Mouse (Mus musculus): Measurements from ENCODE around the gene Adra1b. TPM values are rescaled to one million over a fixed set of nuclear protein-coding genes. Genes with fewer than 3 reads are reported as not detected.

Gene Adra1b
- total RNA-seq, 1 experiment = 0.71 TPM

- Histone ChIP-seq H3K9me3 (ENCODE audit: control insufficient read depth, insufficient read depth, low read depth, low read length) (no peaks in the 10 kb centered on the region), H3K9ac (ENCODE audit: insufficient read depth, low read depth, low read length, poor library complexity, severe bottlenecking) (no peak overlapping the region), H3K27ac (ENCODE audit: insufficient read depth, low read depth, low read length, poor library complexity, severe bottlenecking) (no peak overlapping the region), H3K36me3 (ENCODE audit: control insufficient read depth, insufficient read depth, low read length, poor library complexity, severe bottlenecking) (peaks cover 19% of the 10 kb centered on the region), H3K4me3 (ENCODE audit: insufficient read depth in 1 of 2, low read depth in 1 of 2, low read length in 2 of 2, poor library complexity in 1 of 2, severe bottlenecking in 1 of 2) (no peak overlapping the region), H3K4me1 (ENCODE audit: control insufficient read depth in 2 of 2, insufficient read depth in 2 of 2, low read length in 2 of 2, poor library complexity in 1 of 2) (peaks cover 0 to 3% of the 10 kb centered on the region in 2 experiments; a peak in 1 of 4 replicates)
- no peak for DNase-seq (ENCODE audit: low read depth, low spot score)
- TF ChIP-seq HCFC1 (IDR thresholded peaks at IDR 0.05; ENCODE audit: borderline replicate concordance, insufficient read depth, low read length) (no peak), CHD2 (IDR thresholded peaks at IDR 0.05; ENCODE audit: low read depth, low read length) (no peak), ZNF384 (IDR thresholded peaks at IDR 0.05; ENCODE audit: low read depth, low read length) (no peak), ZC3H11A (IDR thresholded peaks at IDR 0.05; ENCODE audit: borderline replicate concordance, low read depth, low read length) (no peak), MAFK (IDR thresholded peaks at IDR 0.05; ENCODE audit: insufficient read depth, low read depth, low read length) (no peak)
- in situ Hi-C loops (cut with MboI; ENCODE audit: low sequenced_read_pairs in 2 of 2, unreplicated experiment in 2 of 2) = no loop called here
Measured at GRCm38 (mm10) chr11:43727796-43728195, 173.2 kb downstream of the Adra1b start.

Other genes starting within 250 kb of the Adra1b start
- gene Pwwp2a, start 219.2 kb downstream of the Adra1b start, total RNA-seq (2012; rRNA removed) = 30.2 and 36.3 TPM in 2 replicates
- gene Ttc1, start 153.2 kb downstream of the Adra1b start, total RNA-seq (2012; rRNA removed) = 38.5 and 58.5 TPM in 2 replicates

Measured in ES-E14 (cell line).